Mouse (Mus musculus): ENCODE measurements around the gene Rpl4. TPM values are rescaled to one million over a fixed set of nuclear protein-coding genes. Genes with fewer than 3 reads are reported as not detected.
"Not testable (repeated sequence)": the region's sequence is repeated elsewhere in the genome, so short reads cannot be mapped to it uniquely, and the experiment has no call there.

Gene Rpl4
- total and polyA plus RNA-seq, 3 experiments = 1,956 to 4,069 (median 1,996) TPM

DNA sequence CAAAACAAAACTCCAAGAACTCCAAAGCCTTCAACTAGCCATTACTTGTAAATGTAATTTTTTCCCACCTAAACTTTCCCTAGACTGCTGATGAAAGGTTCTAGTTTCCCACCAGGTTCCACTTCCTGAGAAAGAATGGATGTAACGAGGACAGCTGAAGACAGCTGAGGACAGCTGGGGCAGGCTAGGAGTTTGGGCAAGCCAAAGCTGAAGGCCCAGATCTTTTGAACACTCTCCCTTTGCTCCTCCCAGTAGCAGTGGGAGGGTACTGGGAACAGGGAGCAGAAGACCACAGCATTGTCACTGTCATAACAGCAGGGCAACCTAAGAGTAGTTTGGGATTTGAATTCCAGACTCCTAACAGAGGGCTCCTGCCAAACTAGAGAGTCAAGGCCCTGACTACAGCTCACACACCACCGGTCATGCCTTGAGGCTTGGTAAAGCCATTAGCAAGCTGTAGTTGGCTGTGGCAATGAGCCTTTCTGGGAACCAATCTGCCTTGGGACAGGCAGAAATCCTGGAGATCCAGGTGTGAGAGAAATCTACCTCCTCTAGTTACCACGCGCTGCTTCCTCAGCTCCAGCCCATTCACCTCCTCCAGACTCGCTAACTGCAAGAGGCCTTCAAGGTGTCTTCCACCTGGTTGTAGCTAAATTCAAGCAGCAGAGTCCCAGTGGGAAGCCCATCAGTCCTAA lies 25.0 kb downstream of the Rpl4 start:
- H3K27ac ChIP-seq (ENCODE audit: insufficient read depth, low read depth) = no peak overlapping the region
- in situ Hi-C loops (cut with MboI; ENCODE audit: low pct_ligation_motif_present, low pct_unique_long_range_greater_than_20kb, low sequenced_read_pairs) (loop anchor here (10.0 kb wide), 1 partner anchor 57 kb away; the partner anchor contains the start of gene Map2k1), dilution Hi-C loops (cut with MboI; ENCODE audit: extremely low pct_ligation_motif_present, extremely low pct_unique_long_range_greater_than_20kb, low sequenced_read_pairs) (no loop called here)
- peaks cover 0 to 6% of the 10 kb centered on the region in 2 experiments; a peak in 2 of 4 replicates for H3K4me1 ChIP-seq (ENCODE audit: control insufficient read depth in 1 of 2, insufficient read depth in 2 of 2)
- H3K9ac ChIP-seq (ENCODE audit: insufficient read depth, low read depth) = no peak overlapping the region
- H3K36me3 ChIP-seq (replicated peaks in 1 of 2; ENCODE audit: control insufficient read depth in 1 of 2, insufficient read depth in 1 of 2, low read length in 1 of 2) = peaks cover 5 to 85% of the 10 kb centered on the region in 2 experiments
- no peaks in the 10 kb centered on the region for H3K9me3 ChIP-seq (replicated peaks; ENCODE audit: low read length)
- no peaks in the 10 kb centered on the region for H3K79me2 ChIP-seq (replicated peaks; ENCODE audit: control insufficient read depth, extremely low read depth, insufficient read depth, poor library complexity, severe bottlenecking)
- no peak overlapping the region for H3K4me2 ChIP-seq (ENCODE audit: insufficient read depth, low read depth, poor library complexity, severe bottlenecking)
- no peak for DNase-seq (ENCODE audit: extremely low read depth)
- TF ChIP-seq ZNF384 (IDR thresholded peaks at IDR 0.05; ENCODE audit: low read depth, low read length) (no peak), JUN (IDR thresholded peaks at IDR 0.05; ENCODE audit: insufficient read depth, low read depth, low read length) (no peak)
- H3K4me3 ChIP-seq (replicated peaks in 1 of 3; ENCODE audit: low read depth in 2 of 3, low read length in 2 of 3, poor library complexity in 1 of 3) = no peak overlapping the region
- no peaks in the 10 kb centered on the region for H3K27me3 ChIP-seq (replicated peaks)

DNA sequence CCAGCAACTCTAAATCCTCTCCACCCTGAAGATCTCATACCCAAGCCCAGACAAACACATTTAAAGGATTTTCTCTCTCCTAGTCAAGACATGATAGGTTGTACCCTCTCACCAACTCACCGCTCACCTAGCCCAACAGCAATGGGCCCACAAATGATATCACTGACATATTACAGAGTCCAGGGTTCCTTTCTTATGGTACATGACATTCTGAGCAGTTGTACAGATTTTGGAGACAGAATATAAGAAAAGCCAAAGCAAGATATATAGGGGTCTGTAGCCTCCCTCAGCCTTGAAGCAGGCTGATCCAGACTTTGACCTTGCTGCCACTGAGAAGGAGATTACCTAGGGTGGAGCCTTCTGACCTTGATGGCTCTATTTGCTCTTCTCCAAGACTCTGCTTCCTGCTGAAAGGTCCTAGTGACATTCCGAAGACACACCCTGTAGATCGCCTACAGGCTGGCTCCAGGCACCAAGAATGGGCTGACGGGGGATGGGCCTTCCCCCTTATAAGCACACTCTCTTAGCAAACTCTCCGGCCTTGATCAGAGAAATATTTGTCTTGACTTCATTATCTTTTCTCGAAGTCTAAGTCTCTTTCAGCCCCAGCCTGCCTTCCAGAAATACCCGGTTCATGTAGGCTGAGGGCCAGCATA lies 25.7 kb downstream of the Rpl4 start:
- H3K27me3 ChIP-seq (replicated peaks); H3K27ac ChIP-seq (ENCODE audit: insufficient read depth, low read depth); H3K4me3 ChIP-seq (replicated peaks in 1 of 3; ENCODE audit: low read depth in 2 of 3, low read length in 2 of 3, poor library complexity in 1 of 3); dilution Hi-C loops (cut with MboI; ENCODE audit: extremely low pct_ligation_motif_present, extremely low pct_unique_long_range_greater_than_20kb, low sequenced_read_pairs); H3K79me2 ChIP-seq (replicated peaks; ENCODE audit: control insufficient read depth, extremely low read depth, insufficient read depth, poor library complexity, severe bottlenecking); H3K4me1 ChIP-seq (ENCODE audit: control insufficient read depth in 1 of 2, insufficient read depth in 2 of 2); H3K9me3 ChIP-seq (replicated peaks; ENCODE audit: low read length); H3K9ac ChIP-seq (ENCODE audit: insufficient read depth, low read depth); H3K4me2 ChIP-seq (ENCODE audit: insufficient read depth, low read depth, poor library complexity, severe bottlenecking); DNase-seq (ENCODE audit: extremely low read depth): not testable (repeated sequence)
- in situ Hi-C loops (cut with MboI; ENCODE audit: low pct_ligation_motif_present, low pct_unique_long_range_greater_than_20kb, low sequenced_read_pairs) = loop anchor here (10.0 kb wide), 1 partner anchor 56 kb away; the partner anchor contains the start of gene Map2k1
- peaks cover 6 to 84% of the 10 kb centered on the region in 2 experiments for H3K36me3 ChIP-seq (replicated peaks in 1 of 2; ENCODE audit: control insufficient read depth in 1 of 2, insufficient read depth in 1 of 2, low read length in 1 of 2)

DNA sequence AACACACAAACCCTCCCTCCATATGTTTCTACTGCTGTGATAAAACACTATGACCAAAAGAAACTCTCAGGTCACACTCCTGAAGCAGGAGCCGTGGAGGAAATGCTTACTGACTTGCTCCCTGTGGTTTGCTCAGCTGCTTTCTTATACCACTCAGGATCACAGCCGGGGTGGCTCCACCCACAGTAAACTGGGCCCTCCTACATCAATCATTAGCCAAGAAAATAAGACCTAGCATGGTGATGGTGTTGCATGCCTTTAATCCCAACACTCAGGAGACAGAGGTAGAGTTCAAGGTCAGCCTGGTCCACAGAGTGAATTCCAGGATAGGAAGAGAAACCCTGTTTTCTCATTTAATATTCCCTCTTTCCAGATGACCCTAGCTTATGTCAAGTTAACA lies 26.7 kb downstream of the Rpl4 start:
- dilution Hi-C loops (cut with MboI; ENCODE audit: extremely low pct_ligation_motif_present, extremely low pct_unique_long_range_greater_than_20kb, low sequenced_read_pairs) (no loop called here), in situ Hi-C loops (cut with MboI; ENCODE audit: low pct_ligation_motif_present, low pct_unique_long_range_greater_than_20kb, low sequenced_read_pairs) (loop anchor here (10.0 kb wide), 1 partner anchor 55 kb away; the partner anchor contains the start of gene Map2k1)
- TF ChIP-seq NRF1 (IDR thresholded peaks at IDR 0.05; ENCODE audit: low read depth, low read length) (no peak), RCOR1 (conservative IDR thresholded peaks at IDR 0.05; ENCODE audit: low read depth, low read length) (no peak), POLR2A (IDR thresholded peaks at IDR 0.05; ENCODE audit: low read depth, low read length) (no peak), CTCF (conservative IDR thresholded peaks at IDR 0.05 in 1 of 2, IDR thresholded peaks at IDR 0.05 in 1 of 2; ENCODE audit: low read depth in 2 of 2, low read length in 2 of 2) (no peak), UBTF (IDR thresholded peaks at IDR 0.05; ENCODE audit: low read depth, low read length) (no peak), MAX (IDR thresholded peaks at IDR 0.05; ENCODE audit: low read length) (no peak)
- Histone ChIP-seq H3K9ac (ENCODE audit: insufficient read depth, low read depth) (no peak overlapping the region), H3K36me3 (replicated peaks in 1 of 2; ENCODE audit: control insufficient read depth in 1 of 2, insufficient read depth in 1 of 2, low read length in 1 of 2) (peaks cover 6 to 82% of the 10 kb centered on the region in 2 experiments), H3K27ac (ENCODE audit: insufficient read depth, low read depth) (no peak overlapping the region), H3K79me2 (replicated peaks; ENCODE audit: control insufficient read depth, extremely low read depth, insufficient read depth, poor library complexity, severe bottlenecking) (no peaks in the 10 kb centered on the region), H3K9me3 (replicated peaks; ENCODE audit: low read length) (no peaks in the 10 kb centered on the region), H3K4me1 (ENCODE audit: control insufficient read depth in 1 of 2, insufficient read depth in 2 of 2) (peaks cover 0 to 6% of the 10 kb centered on the region in 2 experiments; a peak in 2 of 4 replicates), H3K4me2 (ENCODE audit: insufficient read depth, low read depth, poor library complexity, severe bottlenecking) (no peak overlapping the region), H3K27me3 (replicated peaks) (no peaks in the 10 kb centered on the region), H3K4me3 (replicated peaks in 1 of 3; ENCODE audit: low read depth in 2 of 3, low read length in 2 of 3, poor library complexity in 1 of 3) (no peak overlapping the region)
- no peak for DNase-seq (ENCODE audit: extremely low read depth)
